Mouse (Mus musculus) cortical plate, adult 2 months (tissue): ENCODE data around the gene Fam222b. TPM values are rescaled to one million over a fixed set of nuclear protein-coding genes. Genes with fewer than 3 reads are reported as not detected.
A peak's percentile ranks its signal among the peaks of the same experiment; 100 is the strongest.

Source experiments
- H3K27ac ChIP-seq: fragments of 200-500 bp; 2 replicates; pipeline ENCODE4 v1.5.1; 2012; ENCODE audit warnings: low read length, control low read depth, inconsistent platforms; ENCODE audit not compliant: insufficient read depth
- H3K4me1 ChIP-seq: fragments of 200-500 bp; 2 replicates; pipeline ENCODE4 v1.6.1; 2011; ENCODE audit warnings: low read length; ENCODE audit not compliant: control insufficient read depth, insufficient read depth
- H3K4me3 ChIP-seq: fragments of 200-500 bp; 2 replicates; pipeline ENCODE4 v1.5.1; 2011; ENCODE audit warnings: mild to moderate bottlenecking, low read length, control low read depth; ENCODE audit not compliant: insufficient read depth
- CTCF ChIP-seq: fragments of 200-500 bp; IDR thresholded peaks from 2 replicates; pipeline ENCODE4 v1.5.1; 2011; ENCODE audit warnings: mild to moderate bottlenecking, control low read depth, low read length; ENCODE audit not compliant: insufficient read depth; ENCODE audit errors: extremely low read depth
- POLR2A ChIP-seq: fragments of 200-500 bp; IDR thresholded peaks from 2 replicates; pipeline ENCODE4 v1.6.1; 2011; ENCODE audit warnings: mild to moderate bottlenecking, low read length, control low read depth; ENCODE audit not compliant: insufficient read depth; ENCODE audit errors: extremely low read depth
- polyA plus RNA-seq: library from polyadenylated mRNA; depleted of rRNA; stranded (reverse); fragments of >200 nt; gene quantifications from 2 replicates; pipeline ENCODE4 v1.2.3, GENCODE M21; 2012

The Fam222b gene
- polyA plus RNA-seq, 1 experiment: 19.5 TPM

DNA sequence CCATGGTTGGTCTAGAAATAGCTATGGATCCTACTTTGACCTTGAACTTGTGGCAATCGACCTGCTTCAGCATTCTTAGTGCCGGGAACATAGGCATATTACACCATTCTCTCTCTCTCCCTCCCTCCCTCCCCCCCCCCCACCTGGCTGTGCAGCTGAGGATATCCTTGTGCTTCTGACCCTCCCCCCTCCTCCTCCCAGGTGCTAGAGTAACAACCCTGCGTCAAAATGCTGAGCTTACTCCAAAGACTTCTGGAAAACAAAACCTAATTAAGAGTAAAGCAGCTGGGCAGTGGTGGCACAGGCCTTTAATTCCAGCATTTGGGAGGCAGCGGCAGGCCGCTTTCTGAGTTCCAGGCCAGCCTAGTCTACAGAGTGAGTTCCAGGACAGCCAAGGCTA, 25.3 kb upstream of the Fam222b start:
- H3K27ac ChIP-seq: no peak overlapping the region
- no peaks in the 10 kb centered on the region for H3K4me1 ChIP-seq
- TF ChIP-seq POLR2A (no peak), CTCF (no peak)
- H3K4me3 ChIP-seq: no peak overlapping the region

DNA sequence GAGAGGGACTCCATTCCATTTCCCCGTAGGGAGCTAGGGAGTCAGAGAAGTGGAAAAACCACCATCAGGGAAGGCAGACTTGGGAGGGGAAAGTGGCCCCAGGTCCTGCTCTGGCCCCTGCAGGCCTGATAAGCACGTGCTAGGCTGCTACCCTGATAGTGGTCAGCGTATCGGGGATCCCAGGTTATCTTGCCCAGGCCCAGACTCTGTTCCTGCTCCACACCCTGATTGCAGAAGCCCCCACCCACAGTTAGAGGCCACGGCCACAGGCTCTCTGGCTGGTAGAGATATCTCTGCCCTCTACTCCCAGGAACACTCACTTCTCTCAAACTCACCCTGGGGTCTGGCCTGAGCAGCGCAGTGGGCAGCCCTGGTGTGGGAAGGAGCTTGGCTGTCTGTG, 24.8 kb upstream of the Fam222b start:
- Histone ChIP-seq H3K4me3 (no peak overlapping the region), H3K27ac (no peak overlapping the region), H3K4me1 (no peaks in the 10 kb centered on the region)
- no peak for TF ChIP-seq POLR2A
- no peak for TF ChIP-seq CTCF

DNA sequence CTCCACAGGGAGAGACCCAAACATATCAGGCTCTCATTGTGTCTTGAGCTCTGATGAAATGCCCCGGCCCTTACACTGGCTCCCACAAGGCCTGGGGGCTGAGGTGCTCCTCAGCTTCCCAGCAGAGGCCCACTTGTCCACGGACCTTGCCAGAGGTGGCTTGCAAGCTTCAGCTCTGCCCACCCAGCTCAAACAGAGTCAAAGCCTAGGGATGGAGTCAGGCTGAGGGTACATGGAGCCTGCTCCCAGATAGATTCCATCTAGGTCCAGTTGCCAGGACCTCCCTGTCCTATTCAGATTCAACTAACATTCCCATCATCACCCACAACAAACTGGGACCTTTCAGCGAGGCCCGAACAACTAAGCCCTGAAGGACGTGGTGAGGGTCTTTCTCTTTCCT, 22.5 kb upstream of the Fam222b start:
- TF ChIP-seq POLR2A (no peak), CTCF (no peak)
- H3K4me1 ChIP-seq: no peaks in the 10 kb centered on the region
- no peak overlapping the region for H3K27ac ChIP-seq
- H3K4me3 ChIP-seq: no peak overlapping the region

DNA sequence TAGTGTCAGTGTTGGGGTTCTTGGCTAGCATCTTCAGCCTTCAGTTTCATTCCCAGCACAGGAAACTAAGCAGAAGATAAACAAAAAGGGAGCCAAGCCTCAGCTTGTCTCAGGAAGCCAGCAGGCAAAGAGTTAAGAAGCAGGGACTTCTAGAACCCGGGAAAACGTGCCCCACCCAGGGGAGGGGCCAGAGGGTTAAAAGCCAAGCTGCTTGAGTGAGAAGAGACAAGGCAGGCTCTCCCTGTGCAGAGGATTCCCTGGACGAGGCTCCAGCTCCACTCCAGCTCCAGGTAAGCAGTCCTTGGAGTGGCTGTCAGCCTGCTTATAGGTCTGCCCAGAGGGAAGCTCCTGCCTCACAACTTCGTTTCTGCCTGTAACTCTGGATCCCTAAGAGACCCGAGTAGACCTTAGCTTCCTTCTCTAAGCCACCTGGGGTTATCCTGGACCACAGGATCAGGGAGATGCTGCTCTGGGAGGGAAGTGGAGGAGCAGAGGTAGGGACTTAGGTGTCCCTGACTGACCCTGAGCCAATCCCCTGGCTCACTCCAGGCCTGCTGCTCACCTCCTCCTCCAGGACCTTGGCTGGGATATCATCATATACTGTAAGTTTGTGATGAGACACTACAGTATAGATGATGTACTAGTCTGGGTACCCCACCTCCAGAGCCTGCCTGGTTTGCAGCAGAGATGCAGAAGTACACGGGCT, 21.9 kb upstream of the Fam222b start:
- no peak overlapping the region for H3K4me3 ChIP-seq

DNA sequence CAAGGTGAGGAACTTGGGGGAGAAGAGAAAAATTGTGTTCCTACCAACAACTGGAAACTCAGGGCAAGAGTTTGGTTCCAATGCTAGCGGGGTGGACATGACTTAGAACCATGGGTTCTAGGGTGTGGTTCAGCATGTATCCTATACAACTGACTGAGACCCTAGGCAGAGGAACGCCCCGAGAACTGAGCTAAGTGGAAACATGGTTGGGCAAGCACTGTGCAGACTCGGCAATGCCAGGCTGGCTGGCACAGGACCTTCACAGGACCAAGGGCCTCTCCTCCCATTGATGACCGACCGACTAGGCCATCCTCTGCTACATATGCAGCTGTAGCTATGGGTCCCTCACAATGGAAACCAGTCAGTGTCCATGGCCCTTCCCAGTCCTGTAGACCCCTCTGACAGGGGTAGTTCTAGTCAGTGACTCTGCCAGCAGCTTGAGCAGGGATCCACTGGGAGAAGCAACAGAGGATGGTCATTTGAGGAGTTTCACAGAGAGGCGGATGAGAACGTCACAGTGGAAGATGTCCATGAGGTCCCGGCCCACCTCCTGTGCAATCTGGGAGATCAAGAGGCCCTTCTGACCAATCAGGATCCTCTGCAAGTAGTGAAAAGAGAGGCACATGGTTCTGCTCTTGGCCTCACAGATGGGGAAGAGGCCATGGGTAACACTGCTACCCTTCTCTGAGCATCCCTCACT, 20.7 kb upstream of the Fam222b start:
- Histone ChIP-seq H3K4me3 (no peak overlapping the region), H3K4me1 (no peaks in the 10 kb centered on the region), H3K27ac (no peak overlapping the region)
- TF ChIP-seq POLR2A (no peak), CTCF (no peak)

More for the DNA sequence above, 21.9 kb upstream of the Fam222b start:
- Histone ChIP-seq H3K4me1 (no peaks in the 10 kb centered on the region), H3K27ac (no peak overlapping the region)
- TF ChIP-seq CTCF: no peak
- TF ChIP-seq POLR2A: no peak

DNA sequence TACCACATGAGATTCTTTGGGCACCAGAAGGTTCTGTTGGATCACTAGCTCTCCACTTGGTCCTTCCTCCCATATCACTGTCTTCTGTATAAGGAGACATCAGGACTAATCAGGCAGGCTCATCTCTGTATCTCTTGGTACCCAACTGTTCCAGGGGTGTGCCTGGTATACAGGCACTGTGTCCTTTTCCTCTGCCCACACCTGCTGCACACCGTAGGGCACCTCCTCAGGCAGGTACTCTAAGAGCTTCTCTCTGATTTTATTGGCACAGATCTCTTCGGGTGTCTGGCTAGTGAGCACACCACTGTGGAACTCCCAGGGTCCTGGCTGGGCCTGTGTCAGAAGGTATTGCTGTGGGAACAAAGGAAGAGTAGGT, 20.2 kb upstream of the Fam222b start:
- Histone ChIP-seq H3K4me3 (no peak overlapping the region), H3K27ac (no peak overlapping the region), H3K4me1 (no peaks in the 10 kb centered on the region)
- TF ChIP-seq POLR2A (no peak), CTCF (no peak)

DNA sequence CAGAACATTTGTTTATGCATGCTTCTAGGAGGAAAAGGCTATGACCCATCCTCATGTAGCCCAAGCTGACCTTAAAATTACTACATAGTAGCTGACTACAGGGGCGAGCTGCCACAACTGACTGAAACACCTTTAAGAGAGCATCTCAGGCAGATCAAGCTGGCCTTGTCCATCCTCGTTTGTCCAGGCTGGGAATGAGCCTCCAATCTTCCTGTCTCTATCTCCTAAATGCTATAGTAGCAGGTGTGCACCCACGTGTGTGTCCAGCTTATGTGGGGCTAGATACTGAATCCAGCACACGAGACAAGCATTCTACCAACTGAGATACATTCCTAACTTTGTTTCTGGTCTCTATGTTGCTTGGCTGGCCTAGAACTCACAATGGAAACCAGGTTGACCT, 19.8 kb upstream of the Fam222b start:
- Histone ChIP-seq H3K4me1 (no peaks in the 10 kb centered on the region), H3K27ac (no peak overlapping the region), H3K4me3 (no peak overlapping the region)
- TF ChIP-seq POLR2A (no peak), CTCF (no peak)

DNA sequence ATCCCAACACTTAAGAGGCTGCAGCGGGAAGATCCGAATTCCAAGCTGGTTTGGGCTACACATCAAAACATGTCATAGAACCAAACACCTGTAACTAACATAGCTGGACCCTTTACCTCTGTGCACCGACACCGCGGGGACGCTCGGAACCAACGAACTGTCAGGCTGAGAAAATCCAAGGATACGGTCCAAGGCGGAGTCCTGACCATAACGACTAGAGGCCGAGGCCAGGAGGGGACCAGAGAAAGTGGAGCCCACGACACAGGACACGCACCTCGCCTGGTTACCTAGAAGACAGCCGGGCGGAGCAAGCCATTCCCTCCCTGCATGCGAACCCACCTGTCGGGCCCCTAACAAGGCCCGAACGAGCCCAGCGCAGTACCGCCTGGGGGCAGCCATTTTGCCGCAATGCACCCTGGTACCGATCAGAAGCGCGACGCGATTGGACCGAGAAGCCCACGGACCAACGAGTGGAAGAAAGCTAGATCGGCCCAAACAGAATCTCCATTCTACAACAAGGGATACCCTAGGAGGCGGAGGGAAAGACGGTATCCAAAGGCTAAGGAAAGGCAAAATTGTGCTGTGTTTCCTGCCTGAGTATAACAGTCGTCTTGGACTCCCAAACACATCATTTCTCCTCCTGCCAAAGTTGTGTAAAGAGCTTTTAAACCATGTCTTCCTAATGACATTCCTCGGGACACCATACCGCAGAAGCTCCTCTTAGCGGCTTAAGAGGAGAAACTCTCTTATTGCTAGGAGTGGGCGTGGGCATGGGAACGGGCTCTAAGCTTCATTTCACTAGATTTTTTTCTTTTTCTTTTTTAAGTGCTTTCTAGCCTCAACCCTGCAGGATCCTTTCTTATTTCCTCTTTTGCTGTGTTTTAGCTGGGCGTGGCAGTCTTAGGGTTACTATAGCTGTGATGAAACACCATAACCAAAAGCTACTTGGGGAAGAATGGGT, 14.2 kb upstream of the Fam222b start, which contains the start of gene Eral1:
Gene Eral1 (minus strand): TSS at position 423 of the 961 bp plus-strand sequence.
- 0 out of 2 replicates have a peak within 1 kb of the TSS, but pooled peaks have one; percentile 14 for H3K27ac ChIP-seq
- peak within 1 kb of the TSS; percentile 77 for H3K4me3 ChIP-seq
- TF ChIP-seq CTCF (no peak), POLR2A (peak; percentile 77; the same call in 1 of the 2 replicates)
- no peaks in the 10 kb centered on the region for H3K4me1 ChIP-seq

DNA sequence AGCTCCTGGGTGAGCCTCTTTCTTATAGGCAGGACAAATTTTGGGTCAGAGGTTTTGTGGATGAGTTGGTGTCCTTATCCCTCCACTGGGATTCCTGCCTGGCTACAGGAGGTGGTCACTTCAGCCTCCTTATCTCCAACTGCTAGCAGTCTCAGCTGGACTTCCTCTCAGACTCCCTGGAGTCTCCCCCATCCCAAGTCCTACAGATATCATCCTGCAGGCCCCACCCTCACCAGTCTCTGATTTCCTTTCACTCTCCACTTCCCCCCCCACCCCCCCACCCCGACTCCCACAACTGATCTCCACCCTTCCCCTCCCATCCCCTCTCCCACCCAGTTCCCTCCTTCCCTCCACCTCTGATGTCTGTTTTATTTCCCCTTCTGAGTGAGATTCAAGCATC, 10.9 kb upstream of the Fam222b start:
- H3K4me1 ChIP-seq: no peaks in the 10 kb centered on the region
- no peak overlapping the region for H3K4me3 ChIP-seq
- H3K27ac ChIP-seq: no peak overlapping the region
- TF ChIP-seq CTCF: no peak
- TF ChIP-seq POLR2A: no peak
